Mouse (Mus musculus): Measurements from ENCODE around the gene Mgat4e. TPM values are rescaled to one million over a fixed set of nuclear protein-coding genes. Genes with fewer than 3 reads are reported as not detected.

Mgat4e gene
- polyA plus RNA-seq, 1 experiment from 2014 or later = not detected

DNA sequence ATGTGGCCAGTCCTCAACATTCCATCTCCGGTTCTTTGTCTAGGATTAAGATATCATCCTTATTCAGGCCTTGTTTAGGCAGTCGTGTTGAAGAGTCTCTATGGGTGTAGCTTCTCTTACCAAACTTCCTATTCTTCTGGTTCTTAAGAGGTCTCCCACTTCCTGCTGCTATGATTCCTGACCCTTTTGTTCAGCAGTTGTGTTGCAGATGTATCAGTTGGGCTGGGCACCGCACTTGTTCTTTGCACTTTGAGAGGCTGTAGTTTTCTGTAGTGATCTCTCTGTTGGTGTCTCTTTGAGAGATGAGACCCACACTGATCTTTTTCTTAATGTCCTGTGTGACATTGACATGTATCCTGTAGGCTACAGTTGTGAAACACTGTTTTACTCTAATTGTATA lies 21.1 kb upstream of the Mgat4e start:
- ATAC-seq (ENCODE audit: low read depth) = no peak
- no peak overlapping the region for H3K27ac ChIP-seq (ENCODE audit: low read length)
- no peaks in the 10 kb centered on the region for H3K36me3 ChIP-seq (ENCODE audit: control insufficient read depth, insufficient read depth, low read length)
- no peak overlapping the region for H3K4me3 ChIP-seq (ENCODE audit: low read length)
- no peak overlapping the region for H3K4me2 ChIP-seq (ENCODE audit: low read depth, low read length)
- H3K9me3 ChIP-seq (ENCODE audit: control insufficient read depth, low read length) = no peaks in the 10 kb centered on the region
- WGBS = 68% methylated on average over 3 of the region's 3 CpGs
- no peaks in the 10 kb centered on the region; the same call in 1 of the 2 replicates for H3K4me1 ChIP-seq (replicated peaks; ENCODE audit: control insufficient read depth, insufficient read depth, low read length)
- H3K9ac ChIP-seq (ENCODE audit: low read length) = no peak overlapping the region
- no peaks in the 10 kb centered on the region for H3K27me3 ChIP-seq (ENCODE audit: control insufficient read depth, insufficient read depth, low read depth, low read length)

- Histone ChIP-seq H3K36me3 (ENCODE audit: control insufficient read depth, insufficient read depth, low read length) (no peaks in the 10 kb centered on the region), H3K4me1 (replicated peaks; ENCODE audit: control insufficient read depth, insufficient read depth, low read length) (no peaks in the 10 kb centered on the region; the same call in 1 of the 2 replicates), H3K4me2 (ENCODE audit: low read depth, low read length) (no peak overlapping the region), H3K27me3 (ENCODE audit: control insufficient read depth, insufficient read depth, low read depth, low read length) (no peaks in the 10 kb centered on the region), H3K9ac (ENCODE audit: low read length) (no peak overlapping the region), H3K27ac (ENCODE audit: low read length) (no peak overlapping the region), H3K4me3 (ENCODE audit: low read length) (no peak overlapping the region), H3K9me3 (ENCODE audit: control insufficient read depth, low read length) (no peaks in the 10 kb centered on the region)
- ATAC-seq (ENCODE audit: low read depth) = no peak
- 89% methylated on average over 9 of the region's 9 CpGs for WGBS
Measured at GRCm38 (mm10) chr1:134570171-134570570, 20.7 kb upstream of the Mgat4e start.

GRCm38 (mm10) chr1:134567511-134567910 lies 18.0 kb upstream of the Mgat4e start:
- H3K9ac ChIP-seq (ENCODE audit: low read length) = no peak overlapping the region
- WGBS = 33% methylated on average over 1 of the region's 1 CpGs
- H3K4me3 ChIP-seq (ENCODE audit: low read length) = no peak overlapping the region
- no peak overlapping the region for H3K4me2 ChIP-seq (ENCODE audit: low read depth, low read length)
- H3K9me3 ChIP-seq (ENCODE audit: control insufficient read depth, low read length) = no peaks in the 10 kb centered on the region
- H3K36me3 ChIP-seq (ENCODE audit: control insufficient read depth, insufficient read depth, low read length) = no peaks in the 10 kb centered on the region
- no peaks in the 10 kb centered on the region; the same call in 1 of the 2 replicates for H3K4me1 ChIP-seq (replicated peaks; ENCODE audit: control insufficient read depth, insufficient read depth, low read length)
- ATAC-seq (ENCODE audit: low read depth) = no peak
- no peaks in the 10 kb centered on the region for H3K27me3 ChIP-seq (ENCODE audit: control insufficient read depth, insufficient read depth, low read depth, low read length)
- H3K27ac ChIP-seq (ENCODE audit: low read length) = no peak overlapping the region

- H3K4me1 ChIP-seq (replicated peaks; ENCODE audit: control insufficient read depth, insufficient read depth, low read length) = peaks cover 12% of the 10 kb centered on the region
- H3K4me2 ChIP-seq (ENCODE audit: low read depth, low read length) = no peak overlapping the region
- no peak overlapping the region for H3K27ac ChIP-seq (ENCODE audit: low read length)
- no peak for ATAC-seq (ENCODE audit: low read depth)
- H3K27me3 ChIP-seq (ENCODE audit: control insufficient read depth, insufficient read depth, low read depth, low read length) = no peaks in the 10 kb centered on the region
- no peak overlapping the region for H3K4me3 ChIP-seq (ENCODE audit: low read length)
- no peaks in the 10 kb centered on the region for H3K36me3 ChIP-seq (ENCODE audit: control insufficient read depth, insufficient read depth, low read length)
- no peak overlapping the region for H3K9ac ChIP-seq (ENCODE audit: low read length)
- no peaks in the 10 kb centered on the region for H3K9me3 ChIP-seq (ENCODE audit: control insufficient read depth, low read length)
- WGBS = 90% methylated on average over 3 of the region's 3 CpGs
Measured at GRCm38 (mm10) chr1:134563726-134564125, 14.2 kb upstream of the Mgat4e start.

DNA sequence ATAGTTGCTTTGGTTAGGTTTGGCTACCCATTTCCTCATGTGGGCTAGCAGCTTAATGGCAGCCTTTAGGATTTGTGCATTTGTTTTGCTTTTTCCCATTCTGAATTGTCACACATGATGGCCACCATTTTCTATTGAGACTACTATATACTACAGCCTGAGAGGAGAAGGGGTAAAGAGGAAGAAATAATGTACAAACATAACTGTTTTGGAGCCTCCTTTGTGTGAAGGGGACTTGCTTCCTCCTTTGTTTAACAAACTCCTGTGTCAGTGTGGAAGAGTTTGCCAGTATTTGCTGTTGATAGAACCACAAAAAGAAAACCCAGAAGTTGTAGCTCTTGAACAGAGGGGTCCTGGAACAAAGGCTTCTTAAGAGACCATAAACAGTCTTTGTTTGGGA lies 13.0 kb upstream of the Mgat4e start:
- peak overlapping the region; percentile 100 for H3K4me3 ChIP-seq (ENCODE audit: low read length)
- no peak for ATAC-seq (ENCODE audit: low read depth)
- no peaks in the 10 kb centered on the region for H3K9me3 ChIP-seq (ENCODE audit: control insufficient read depth, low read length)
- H3K27ac ChIP-seq (ENCODE audit: low read length) = no peak overlapping the region
- H3K27me3 ChIP-seq (ENCODE audit: control insufficient read depth, insufficient read depth, low read depth, low read length) = no peaks in the 10 kb centered on the region
- no peak overlapping the region for H3K9ac ChIP-seq (ENCODE audit: low read length)
- H3K4me1 ChIP-seq (replicated peaks; ENCODE audit: control insufficient read depth, insufficient read depth, low read length) = peaks cover 12% of the 10 kb centered on the region
- peak overlapping the region; percentile 87 for H3K4me2 ChIP-seq (ENCODE audit: low read depth, low read length)
- H3K36me3 ChIP-seq (ENCODE audit: control insufficient read depth, insufficient read depth, low read length) = no peaks in the 10 kb centered on the region

- Histone ChIP-seq H3K36me3 (ENCODE audit: control insufficient read depth, insufficient read depth, low read length) (no peaks in the 10 kb centered on the region), H3K9ac (ENCODE audit: low read length) (peak overlapping the region; percentile 98), H3K4me3 (ENCODE audit: low read length) (peak overlapping the region; percentile 100), H3K9me3 (ENCODE audit: control insufficient read depth, low read length) (no peaks in the 10 kb centered on the region), H3K27me3 (ENCODE audit: control insufficient read depth, insufficient read depth, low read depth, low read length) (no peaks in the 10 kb centered on the region), H3K4me1 (replicated peaks; ENCODE audit: control insufficient read depth, insufficient read depth, low read length) (peaks cover 16% of the 10 kb centered on the region), H3K4me2 (ENCODE audit: low read depth, low read length) (peak overlapping the region; percentile 87), H3K27ac (ENCODE audit: low read length) (no peak overlapping the region)
- 11% methylated on average over 7 of the region's 7 CpGs for WGBS
- no peak for ATAC-seq (ENCODE audit: low read depth)
Measured at GRCm38 (mm10) chr1:134561770-134562143, 12.3 kb upstream of the Mgat4e start.

- H3K9ac ChIP-seq (ENCODE audit: low read length) = peak overlapping the region; percentile 98
- H3K4me2 ChIP-seq (ENCODE audit: low read depth, low read length) = peak overlapping the region; percentile 87
- H3K4me3 ChIP-seq (ENCODE audit: low read length) = peak overlapping the region; percentile 100
- peak overlapping the region; percentile 95 for H3K27ac ChIP-seq (ENCODE audit: low read length)
- no peaks in the 10 kb centered on the region for H3K9me3 ChIP-seq (ENCODE audit: control insufficient read depth, low read length)
- ATAC-seq (ENCODE audit: low read depth) = peak; percentile 12
- peaks cover 16% of the 10 kb centered on the region for H3K4me1 ChIP-seq (replicated peaks; ENCODE audit: control insufficient read depth, insufficient read depth, low read length)
- no peaks in the 10 kb centered on the region for H3K27me3 ChIP-seq (ENCODE audit: control insufficient read depth, insufficient read depth, low read depth, low read length)
- H3K36me3 ChIP-seq (ENCODE audit: control insufficient read depth, insufficient read depth, low read length) = no peaks in the 10 kb centered on the region
- under 1% methylated on average over 63 of the region's 76 CpGs for WGBS
Measured at GRCm38 (mm10) chr1:134560801-134561769, 11.6 kb upstream of the Mgat4e start.

DNA sequence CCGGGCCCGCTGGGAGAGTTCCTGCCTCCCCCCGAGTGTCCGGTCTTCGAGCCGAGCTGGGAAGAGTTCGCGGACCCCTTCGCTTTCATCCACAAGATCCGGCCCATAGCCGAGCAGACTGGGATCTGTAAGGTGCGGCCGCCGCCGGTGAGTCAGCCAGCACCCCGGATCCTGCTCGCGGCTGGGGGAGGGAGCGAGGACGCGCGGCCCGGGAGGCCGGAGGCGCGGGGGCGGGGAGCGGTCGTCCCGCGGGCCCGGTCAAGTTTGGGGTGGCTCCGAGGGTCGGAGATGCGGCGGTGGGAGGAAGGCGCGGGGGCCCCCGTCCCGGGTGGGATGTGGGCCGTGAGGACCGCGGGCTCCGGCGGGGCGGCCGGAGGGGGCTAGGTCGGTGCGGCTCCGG lies 10.9 kb upstream of the Mgat4e start:
- peak overlapping the region; percentile 95 for H3K27ac ChIP-seq (ENCODE audit: low read length)
- H3K9me3 ChIP-seq (ENCODE audit: control insufficient read depth, low read length) = no peaks in the 10 kb centered on the region
- H3K4me3 ChIP-seq (ENCODE audit: low read length) = peak overlapping the region; percentile 100
- H3K27me3 ChIP-seq (ENCODE audit: control insufficient read depth, insufficient read depth, low read depth, low read length) = no peaks in the 10 kb centered on the region
- H3K4me2 ChIP-seq (ENCODE audit: low read depth, low read length) = peak overlapping the region; percentile 87
- under 1% methylated on average over 29 of the region's 50 CpGs for WGBS
- ATAC-seq (ENCODE audit: low read depth) = peak; percentile 1
- H3K9ac ChIP-seq (ENCODE audit: low read length) = peak overlapping the region; percentile 98
- peaks cover 23% of the 10 kb centered on the region for H3K4me1 ChIP-seq (replicated peaks; ENCODE audit: control insufficient read depth, insufficient read depth, low read length)
- H3K36me3 ChIP-seq (ENCODE audit: control insufficient read depth, insufficient read depth, low read length) = no peaks in the 10 kb centered on the region

DNA sequence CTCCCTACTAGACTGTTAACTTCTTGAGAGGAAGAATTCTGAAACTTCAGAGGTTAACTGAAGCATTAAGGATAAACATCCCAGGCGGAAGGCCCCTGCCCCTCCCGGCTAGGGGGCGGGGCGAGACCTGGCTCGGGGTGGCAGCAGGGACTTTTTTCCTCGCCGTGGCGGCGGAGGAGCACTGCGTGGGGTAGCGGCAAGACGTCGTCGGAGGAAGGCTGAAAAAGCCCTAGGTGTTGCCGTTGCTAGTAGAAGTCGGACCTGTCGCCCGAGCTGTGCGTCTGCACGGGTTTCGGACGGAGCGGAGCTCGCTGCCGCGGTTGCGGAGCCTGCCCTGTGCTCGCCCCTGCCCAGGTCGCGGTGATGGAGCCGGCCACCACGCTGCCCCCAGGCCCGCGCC lies 10.5 kb upstream of the Mgat4e start, which contains the start of gene Kdm5b:
Gene Kdm5b, plus strand, starts transcription at position 196 of the 400 bp plus-strand sequence.
- H3K4me2 ChIP-seq (ENCODE audit: low read depth, low read length) = peak within 1 kb of the TSS; percentile 87
- peak within 1 kb of the TSS; percentile 100 for H3K4me3 ChIP-seq (ENCODE audit: low read length)
- peak within 1 kb of the TSS; percentile 95 for H3K27ac ChIP-seq (ENCODE audit: low read length)
- H3K36me3 ChIP-seq (ENCODE audit: control insufficient read depth, insufficient read depth, low read length) = no peaks in the 10 kb centered on the region
- H3K27me3 ChIP-seq (ENCODE audit: control insufficient read depth, insufficient read depth, low read depth, low read length) = no peaks in the 10 kb centered on the region
- peak; percentile 7; the same call in 1 of the 2 replicates for ATAC-seq (ENCODE audit: low read depth)
- peaks cover 25% of the 10 kb centered on the region for H3K4me1 ChIP-seq (replicated peaks; ENCODE audit: control insufficient read depth, insufficient read depth, low read length)
- under 1% methylated on average over 29 of the region's 34 CpGs for WGBS
- H3K9me3 ChIP-seq (ENCODE audit: control insufficient read depth, low read length) = no peaks in the 10 kb centered on the region
- H3K9ac ChIP-seq (ENCODE audit: low read length) = peak within 1 kb of the TSS; percentile 98

Measured in lung, embryonic 16.5 days (tissue).